Mouse (Mus musculus): Measurements from ENCODE around the gene Nudt19. TPM values are rescaled to one million over a fixed set of nuclear protein-coding genes. Genes with fewer than 3 reads are reported as not detected.

Nudt19 gene
- polyA plus RNA-seq (2015; fragmentation: Nextera tagmentation; extraction: Ambion mirVana), result 41.6 and 42.1 TPM in 2 replicates

DNA sequence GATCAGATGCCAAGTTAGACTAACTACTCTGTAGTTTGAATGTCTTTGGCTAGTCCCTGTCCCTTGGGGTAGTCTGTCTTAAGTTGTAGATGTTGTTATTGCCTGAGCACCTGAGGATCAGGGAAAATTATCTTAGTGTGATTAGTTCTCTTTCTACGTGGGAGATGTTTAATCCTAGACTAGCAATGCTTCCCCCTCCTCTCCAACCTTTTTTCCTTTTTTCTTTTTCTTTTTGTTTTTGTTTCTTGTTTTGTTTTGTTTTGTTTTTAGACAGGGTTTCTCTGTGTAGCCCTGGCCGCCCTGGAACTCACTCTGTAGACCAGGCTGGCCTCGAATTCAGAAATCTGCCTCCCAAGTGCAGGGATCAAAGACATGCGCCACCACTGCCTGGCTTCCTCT is at the start of gene Nudt19:
Gene Nudt19, minus strand, starts transcription at position 100 of the 399 bp plus-strand sequence.
- WGBS, result 55% methylated on average over 4 of the region's 4 CpGs
- ATAC-seq (ENCODE audit: low read depth), result no peak
- peak within 1 kb of the TSS; percentile 83 for H3K4me3 ChIP-seq (ENCODE audit: low read length)

GRCm38 (mm10) chr7:35602766-35603165 is 46.7 kb upstream of the Nudt19 start:
- no peak for ATAC-seq (ENCODE audit: low read depth)
- Histone ChIP-seq H3K4me3 (ENCODE audit: low read length) (no peak overlapping the region), H3K36me3 (ENCODE audit: control insufficient read depth, insufficient read depth, low read length) (peaks cover 30% of the 10 kb centered on the region), H3K27me3 (ENCODE audit: control insufficient read depth, insufficient read depth, low read depth, low read length) (no peaks in the 10 kb centered on the region), H3K27ac (ENCODE audit: low read length) (no peak overlapping the region), H3K9me3 (ENCODE audit: control insufficient read depth, low read length) (no peaks in the 10 kb centered on the region), H3K9ac (ENCODE audit: low read length) (no peak overlapping the region), H3K4me2 (ENCODE audit: low read depth, low read length) (no peak overlapping the region), H3K4me1 (replicated peaks; ENCODE audit: control insufficient read depth, insufficient read depth, low read length) (no peaks in the 10 kb centered on the region)
- WGBS, result 95% methylated on average over 5 of the region's 5 CpGs

More for the DNA sequence above, at the start of gene Nudt19:
- no peaks in the 10 kb centered on the region for H3K9me3 ChIP-seq (ENCODE audit: control insufficient read depth, low read length)
- peak within 1 kb of the TSS; percentile 97 for H3K27ac ChIP-seq (ENCODE audit: low read length)
- peaks cover 4% of the 10 kb centered on the region; the same call in 1 of the 2 replicates for H3K4me1 ChIP-seq (replicated peaks; ENCODE audit: control insufficient read depth, insufficient read depth, low read length)
- peak within 1 kb of the TSS; percentile 99 for H3K4me2 ChIP-seq (ENCODE audit: low read depth, low read length)
- H3K27me3 ChIP-seq (ENCODE audit: control insufficient read depth, insufficient read depth, low read depth, low read length), result no peaks in the 10 kb centered on the region
- peak within 1 kb of the TSS; percentile 95 for H3K9ac ChIP-seq (ENCODE audit: low read length)
- H3K36me3 ChIP-seq (ENCODE audit: control insufficient read depth, insufficient read depth, low read length), result no peaks in the 10 kb centered on the region

DNA sequence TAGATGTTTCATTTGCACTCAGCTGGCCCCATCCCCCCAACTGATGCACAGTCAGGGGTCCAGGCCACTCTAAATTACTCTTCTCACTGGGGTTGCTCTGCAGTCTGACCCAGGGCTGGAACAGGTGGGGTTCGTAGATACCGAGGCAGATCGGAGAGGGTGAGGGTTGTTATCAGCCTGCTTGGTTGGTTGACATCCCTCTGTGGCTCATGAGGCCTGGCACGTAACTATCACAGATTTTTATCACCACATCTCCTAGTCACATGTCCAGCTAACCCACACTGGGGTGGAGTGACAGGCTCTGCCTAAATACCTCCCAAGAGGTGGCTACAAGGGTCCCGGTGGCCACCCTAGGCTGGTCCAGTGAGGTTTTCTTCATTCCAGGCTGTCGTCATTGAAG is 45.0 kb upstream of the Nudt19 start:
- no peak overlapping the region for H3K27ac ChIP-seq (ENCODE audit: low read length)
- no peaks in the 10 kb centered on the region for H3K9me3 ChIP-seq (ENCODE audit: control insufficient read depth, low read length)
- H3K4me3 ChIP-seq (ENCODE audit: low read length), result no peak overlapping the region
- no peaks in the 10 kb centered on the region for H3K27me3 ChIP-seq (ENCODE audit: control insufficient read depth, insufficient read depth, low read depth, low read length)
- peaks cover 24% of the 10 kb centered on the region for H3K36me3 ChIP-seq (ENCODE audit: control insufficient read depth, insufficient read depth, low read length)
- H3K4me1 ChIP-seq (replicated peaks; ENCODE audit: control insufficient read depth, insufficient read depth, low read length), result no peaks in the 10 kb centered on the region
- no peak overlapping the region for H3K9ac ChIP-seq (ENCODE audit: low read length)
- 80% methylated on average over 6 of the region's 6 CpGs for WGBS
- no peak overlapping the region for H3K4me2 ChIP-seq (ENCODE audit: low read depth, low read length)
- no peak for ATAC-seq (ENCODE audit: low read depth)

DNA sequence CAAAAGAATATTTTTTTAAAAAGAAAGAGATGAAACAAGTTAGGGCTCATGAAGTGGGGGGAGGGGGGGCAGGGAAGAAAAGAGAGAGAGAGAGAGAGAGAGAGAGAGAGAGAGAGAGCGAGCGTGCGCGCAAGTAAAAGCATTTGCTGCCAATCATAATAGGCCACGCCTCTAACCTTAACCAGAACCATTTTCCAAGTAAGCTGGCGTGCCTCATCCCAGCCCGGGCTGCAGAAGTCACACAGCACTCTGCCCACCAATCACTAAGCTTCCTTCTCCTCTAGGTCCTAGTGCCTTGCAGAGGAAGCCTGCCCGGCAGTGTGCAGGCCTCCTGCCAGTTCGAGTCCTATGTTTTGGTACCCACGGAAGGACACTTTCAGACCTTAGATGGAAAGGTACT is 43.9 kb upstream of the Nudt19 start:
- H3K9me3 ChIP-seq (ENCODE audit: control insufficient read depth, low read length), result no peaks in the 10 kb centered on the region
- no peak for ATAC-seq (ENCODE audit: low read depth)
- H3K27me3 ChIP-seq (ENCODE audit: control insufficient read depth, insufficient read depth, low read depth, low read length), result no peaks in the 10 kb centered on the region
- H3K4me3 ChIP-seq (ENCODE audit: low read length), result no peak overlapping the region
- H3K9ac ChIP-seq (ENCODE audit: low read length), result no peak overlapping the region
- H3K27ac ChIP-seq (ENCODE audit: low read length), result no peak overlapping the region
- H3K4me2 ChIP-seq (ENCODE audit: low read depth, low read length), result no peak overlapping the region
- peaks cover 21% of the 10 kb centered on the region for H3K36me3 ChIP-seq (ENCODE audit: control insufficient read depth, insufficient read depth, low read length)
- WGBS, result 92% methylated on average over 10 of the region's 10 CpGs
- no peaks in the 10 kb centered on the region for H3K4me1 ChIP-seq (replicated peaks; ENCODE audit: control insufficient read depth, insufficient read depth, low read length)

DNA sequence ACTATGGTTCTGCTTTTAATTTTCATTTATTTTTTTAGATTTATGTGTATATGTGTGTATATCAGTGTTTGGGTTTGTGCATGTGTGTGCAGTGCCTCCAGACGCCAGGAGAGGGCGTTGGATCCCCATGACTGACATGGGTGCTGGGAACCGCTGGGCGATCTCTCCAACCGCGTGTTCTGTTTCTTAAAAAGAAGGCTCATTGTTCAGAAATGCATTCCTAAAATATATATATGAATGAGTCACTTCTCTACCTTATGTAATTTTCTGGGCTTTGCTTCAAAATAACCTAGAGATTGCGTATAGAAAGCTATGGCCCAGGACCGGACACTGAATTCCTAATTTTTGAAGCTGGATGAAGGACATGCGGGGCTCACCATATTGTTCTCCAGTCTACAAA is 43.4 kb upstream of the Nudt19 start:
- no peaks in the 10 kb centered on the region for H3K27me3 ChIP-seq (ENCODE audit: control insufficient read depth, insufficient read depth, low read depth, low read length)
- ATAC-seq (ENCODE audit: low read depth), result no peak
- no peak overlapping the region for H3K9ac ChIP-seq (ENCODE audit: low read length)
- 87% methylated on average over 9 of the region's 9 CpGs for WGBS
- H3K4me3 ChIP-seq (ENCODE audit: low read length), result no peak overlapping the region
- no peaks in the 10 kb centered on the region for H3K4me1 ChIP-seq (replicated peaks; ENCODE audit: control insufficient read depth, insufficient read depth, low read length)
- no peak overlapping the region for H3K27ac ChIP-seq (ENCODE audit: low read length)
- H3K36me3 ChIP-seq (ENCODE audit: control insufficient read depth, insufficient read depth, low read length), result peaks cover 21% of the 10 kb centered on the region
- no peaks in the 10 kb centered on the region for H3K9me3 ChIP-seq (ENCODE audit: control insufficient read depth, low read length)
- no peak overlapping the region for H3K4me2 ChIP-seq (ENCODE audit: low read depth, low read length)

DNA sequence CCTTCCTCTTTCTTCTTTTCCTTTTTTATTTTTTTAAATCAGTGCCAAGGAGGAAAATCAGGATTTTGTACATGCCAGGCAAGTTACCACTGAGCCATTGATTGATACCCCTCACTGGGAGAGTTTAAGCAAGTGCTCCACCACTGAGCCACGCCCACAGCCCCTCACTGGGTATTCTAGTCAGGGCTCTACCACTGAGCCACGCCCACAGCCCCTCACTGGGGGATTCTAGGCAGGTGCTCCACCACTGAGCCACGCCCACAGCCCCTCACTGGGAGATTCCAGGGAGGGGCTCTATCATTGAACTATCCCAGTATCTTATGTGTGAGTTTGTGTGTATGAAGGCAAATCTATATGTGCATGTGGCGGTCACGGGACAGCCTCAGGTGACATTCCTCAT is 38.2 kb upstream of the Nudt19 start:
- Histone ChIP-seq H3K4me2 (ENCODE audit: low read depth, low read length) (no peak overlapping the region), H3K4me1 (replicated peaks; ENCODE audit: control insufficient read depth, insufficient read depth, low read length) (no peaks in the 10 kb centered on the region), H3K4me3 (ENCODE audit: low read length) (no peak overlapping the region), H3K9me3 (ENCODE audit: control insufficient read depth, low read length) (no peaks in the 10 kb centered on the region), H3K36me3 (ENCODE audit: control insufficient read depth, insufficient read depth, low read length) (peaks cover 13% of the 10 kb centered on the region), H3K27ac (ENCODE audit: low read length) (no peak overlapping the region), H3K9ac (ENCODE audit: low read length) (no peak overlapping the region), H3K27me3 (ENCODE audit: control insufficient read depth, insufficient read depth, low read depth, low read length) (no peaks in the 10 kb centered on the region)
- WGBS, result 87% methylated on average over 5 of the region's 5 CpGs
- ATAC-seq (ENCODE audit: low read depth), result no peak

GRCm38 (mm10) chr7:35590731-35591191 is 34.7 kb upstream of the Nudt19 start:
- Histone ChIP-seq H3K4me3 (ENCODE audit: low read length) (no peak overlapping the region), H3K4me1 (replicated peaks; ENCODE audit: control insufficient read depth, insufficient read depth, low read length) (peaks cover 7% of the 10 kb centered on the region), H3K27me3 (ENCODE audit: control insufficient read depth, insufficient read depth, low read depth, low read length) (no peaks in the 10 kb centered on the region), H3K4me2 (ENCODE audit: low read depth, low read length) (no peak overlapping the region), H3K36me3 (ENCODE audit: control insufficient read depth, insufficient read depth, low read length) (peaks cover 13% of the 10 kb centered on the region), H3K9me3 (ENCODE audit: control insufficient read depth, low read length) (no peaks in the 10 kb centered on the region), H3K27ac (ENCODE audit: low read length) (0 out of 2 replicates have a peak overlapping the region, but pooled peaks have one; percentile 16), H3K9ac (ENCODE audit: low read length) (no peak overlapping the region)
- WGBS, result 79% methylated on average over 10 of the region's 10 CpGs
- no peak for ATAC-seq (ENCODE audit: low read depth)

DNA sequence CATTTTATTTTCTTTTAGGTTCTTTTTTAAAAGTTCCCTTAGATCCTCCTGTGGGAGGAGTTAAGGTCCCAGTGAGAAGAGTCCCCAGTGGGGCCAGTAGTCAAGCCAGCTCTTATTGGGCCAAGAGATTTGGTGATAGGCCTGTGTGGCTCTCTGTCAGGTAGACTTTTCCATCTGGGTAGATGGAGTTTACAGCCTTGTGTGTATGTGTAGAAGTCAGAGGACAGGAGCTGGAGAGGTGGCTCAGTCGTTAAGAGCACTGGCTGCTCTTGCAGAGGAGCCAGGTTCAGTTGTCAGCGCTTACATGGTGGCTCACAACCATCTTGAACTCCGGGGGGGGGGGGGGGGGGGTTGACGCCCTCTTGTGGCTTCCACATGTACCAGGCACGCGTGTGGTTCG is 33.4 kb upstream of the Nudt19 start:
- Histone ChIP-seq H3K9me3 (ENCODE audit: control insufficient read depth, low read length) (no peaks in the 10 kb centered on the region), H3K9ac (ENCODE audit: low read length) (no peak overlapping the region), H3K4me2 (ENCODE audit: low read depth, low read length) (no peak overlapping the region), H3K4me3 (ENCODE audit: low read length) (no peak overlapping the region), H3K4me1 (replicated peaks; ENCODE audit: control insufficient read depth, insufficient read depth, low read length) (peaks cover 9% of the 10 kb centered on the region), H3K36me3 (ENCODE audit: control insufficient read depth, insufficient read depth, low read length) (peaks cover 13% of the 10 kb centered on the region), H3K27ac (ENCODE audit: low read length) (no peak overlapping the region), H3K27me3 (ENCODE audit: control insufficient read depth, insufficient read depth, low read depth, low read length) (peaks cover 5% of the 10 kb centered on the region)
- WGBS, result 69% methylated on average over 5 of the region's 7 CpGs
- ATAC-seq (ENCODE audit: low read depth), result no peak

DNA sequence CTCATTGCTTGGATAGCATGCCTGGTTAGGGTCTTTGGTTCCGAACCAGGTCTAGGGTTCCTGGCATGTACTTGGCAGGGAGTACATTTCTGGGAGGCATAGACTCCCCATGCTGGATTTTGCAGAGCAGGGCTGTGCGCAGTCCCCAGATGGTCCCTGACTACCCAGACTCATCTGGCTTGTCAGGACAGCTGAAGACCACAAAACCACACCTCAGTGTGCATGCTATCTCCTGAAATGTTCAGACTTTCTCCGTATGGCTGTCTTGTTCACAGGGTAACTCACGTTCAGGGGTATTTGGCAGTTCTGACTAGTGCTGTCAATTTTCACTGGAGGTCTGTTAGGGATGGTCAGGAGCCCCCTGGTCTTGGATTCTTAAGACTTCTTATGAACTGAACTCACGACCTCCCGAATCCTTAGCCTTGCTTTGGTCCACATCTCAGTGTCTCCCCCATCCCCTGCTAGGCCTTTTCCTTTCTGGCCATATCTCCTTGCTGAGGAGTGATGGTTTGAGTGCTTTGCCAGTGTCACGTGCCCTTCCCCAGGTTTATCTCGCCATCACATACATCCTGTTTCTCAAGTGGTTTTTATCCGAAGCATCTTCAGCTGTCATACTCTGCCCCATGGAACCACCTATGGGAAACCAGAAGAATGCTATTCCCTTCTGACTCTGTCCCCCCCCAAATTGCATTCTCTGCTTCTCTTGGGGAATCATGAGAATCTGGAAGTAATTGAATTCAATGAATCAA is 32.8 kb upstream of the Nudt19 start:
- Histone ChIP-seq H3K9me3 (ENCODE audit: control insufficient read depth, low read length) (no peaks in the 10 kb centered on the region), H3K27ac (ENCODE audit: low read length) (no peak overlapping the region), H3K4me2 (ENCODE audit: low read depth, low read length) (no peak overlapping the region), H3K4me1 (replicated peaks; ENCODE audit: control insufficient read depth, insufficient read depth, low read length) (peaks cover 12% of the 10 kb centered on the region), H3K36me3 (ENCODE audit: control insufficient read depth, insufficient read depth, low read length) (peaks cover 13% of the 10 kb centered on the region), H3K9ac (ENCODE audit: low read length) (no peak overlapping the region), H3K27me3 (ENCODE audit: control insufficient read depth, insufficient read depth, low read depth, low read length) (peaks cover 11% of the 10 kb centered on the region), H3K4me3 (ENCODE audit: low read length) (no peak overlapping the region)
- ATAC-seq (ENCODE audit: low read depth), result no peak
- 69% methylated on average over 9 of the region's 9 CpGs for WGBS

All from lung, embryonic 16.5 days (tissue).